Mouse (Mus musculus): ENCODE data around the gene Jmjd4. TPM values are rescaled to one million over a fixed set of nuclear protein-coding genes. Genes with fewer than 3 reads are reported as not detected.

The Jmjd4 gene
- total RNA-seq, 2 experiments from 2014 or later: 11.5 to 13.3 TPM

DNA sequence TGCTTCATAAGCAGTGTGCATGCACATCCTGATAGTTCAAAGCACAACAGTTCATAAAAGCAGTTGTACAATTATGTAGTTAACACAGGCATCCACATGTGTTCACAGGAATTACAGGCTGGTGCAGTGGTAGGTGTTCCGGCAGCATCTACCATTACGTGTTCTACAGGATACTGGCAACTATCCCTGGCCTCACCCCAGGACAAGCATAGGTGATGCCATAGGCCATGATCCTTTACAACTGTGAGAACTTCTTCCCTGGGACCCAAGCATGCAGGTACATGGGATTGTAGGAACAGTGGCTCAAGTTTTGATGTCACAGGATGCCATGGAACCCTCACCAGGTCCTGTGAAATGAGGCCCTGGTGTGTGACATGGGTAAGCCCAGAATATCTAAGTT, 10.6 kb downstream of the Jmjd4 start:
- no peak for DNase-seq
- intact Hi-C loops (cut with DNase I): no loop called here

DNA sequence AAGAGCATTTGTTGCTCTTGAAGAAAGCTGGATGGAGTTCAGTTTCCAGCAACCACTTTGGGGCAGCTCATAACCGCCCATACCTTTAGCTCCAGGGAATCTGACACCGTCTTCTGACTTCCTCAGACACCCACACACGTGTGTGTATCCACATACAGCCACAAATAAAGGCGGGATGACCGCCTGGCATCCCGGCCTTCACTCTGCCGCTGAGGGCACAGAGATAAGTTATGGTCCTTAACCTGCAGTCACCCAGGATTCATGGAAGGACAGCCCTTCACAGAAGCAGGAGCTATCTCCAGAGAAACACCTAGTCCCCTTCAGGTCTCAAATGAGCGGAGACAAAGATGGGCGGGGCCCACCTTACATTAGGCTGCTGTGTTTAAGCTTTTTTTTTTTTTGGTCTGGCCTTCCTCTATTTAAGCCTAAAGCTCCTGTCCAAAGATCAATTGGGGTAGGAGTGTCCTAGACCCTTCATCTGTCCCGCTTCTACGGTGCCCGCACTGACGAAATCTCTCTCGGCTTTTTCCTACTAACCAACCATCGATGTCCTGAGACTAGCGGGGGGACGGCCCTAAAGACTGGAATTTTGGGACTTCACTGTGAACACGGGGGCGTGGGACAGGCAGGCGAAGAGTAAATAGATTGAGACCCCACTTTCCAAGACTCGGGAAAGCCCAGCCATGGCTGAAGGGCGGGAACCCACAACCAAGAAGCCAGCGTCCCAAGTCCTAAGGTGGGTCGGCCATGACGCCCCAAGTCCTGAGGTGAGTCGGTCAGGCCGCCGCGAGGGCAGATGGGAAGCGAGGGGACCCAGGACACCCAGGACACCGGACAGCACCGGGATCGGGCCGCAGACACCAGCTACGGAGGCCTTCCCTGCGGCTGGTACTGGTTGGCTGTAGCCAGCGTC, 21.8 kb downstream of the Jmjd4 start:
- intact Hi-C loops (cut with DNase I): no loop called here
- no peak for DNase-seq

DNA sequence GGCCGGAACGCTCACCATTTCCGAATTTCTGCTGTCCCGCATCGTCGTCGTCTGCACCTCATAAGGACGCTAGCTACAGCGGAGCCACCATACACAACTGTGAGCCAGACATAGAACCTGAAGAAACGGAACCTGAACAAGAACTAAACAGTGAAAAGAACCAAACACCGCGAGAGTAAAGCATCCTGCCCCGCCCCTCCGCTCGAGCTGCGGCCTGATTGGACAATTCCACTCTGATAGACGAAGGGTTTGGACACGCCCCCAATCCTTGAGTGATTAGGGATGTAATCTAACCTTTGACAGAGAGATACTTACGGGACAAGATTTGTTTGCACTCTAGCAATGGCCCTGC, 22.5 kb downstream of the Jmjd4 start, which contains the start of gene Zfp867:
Gene Zfp867, minus strand, starts transcription at position 149 of the 352 bp plus-strand sequence.
- intact Hi-C loops (cut with DNase I): no loop called here
- DNase-seq: peak; percentile 91 to 93

DNA sequence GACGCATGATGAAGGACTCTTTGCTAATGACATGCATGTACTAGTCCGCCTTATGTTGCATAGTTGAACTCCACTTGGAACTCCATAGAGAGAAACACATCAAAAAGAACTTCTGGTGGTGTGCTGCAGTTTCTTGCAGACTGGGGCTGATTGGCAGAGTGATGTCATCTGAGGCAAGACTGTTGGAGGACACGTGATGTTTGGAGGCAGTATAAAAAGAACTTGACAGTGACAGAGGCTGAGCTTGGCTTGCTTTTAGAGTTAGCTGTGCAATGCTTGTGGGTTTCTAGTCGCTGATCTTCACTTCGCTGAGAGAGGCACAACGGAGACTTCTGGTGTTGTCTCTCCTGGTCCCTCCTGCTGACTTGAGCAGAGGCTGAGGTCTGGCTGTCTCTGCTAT, 27.4 kb downstream of the Jmjd4 start:
- no peak for DNase-seq
- intact Hi-C loops (cut with DNase I): no loop called here

DNA sequence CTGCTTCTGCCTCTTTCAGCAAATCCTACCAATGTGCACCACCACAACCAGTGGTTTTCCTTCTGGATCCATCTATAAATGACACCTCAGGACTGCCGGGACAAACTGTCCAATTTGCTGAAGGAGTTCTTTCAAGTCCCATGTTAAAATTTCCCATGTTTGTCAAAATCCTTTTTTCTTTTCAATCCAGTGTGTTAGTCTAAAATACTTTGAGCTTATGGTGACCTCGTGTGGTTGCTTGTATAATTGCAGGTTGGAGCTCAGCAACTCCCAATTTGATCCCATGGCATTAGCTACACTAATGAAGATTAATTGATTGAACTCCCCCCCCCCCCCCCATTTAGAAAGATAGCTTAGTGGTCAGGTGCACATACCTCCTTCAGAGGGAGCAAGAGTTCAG, 33.4 kb downstream of the Jmjd4 start:
- intact Hi-C loops (cut with DNase I): loop anchor here (1.0 to 5.0 kb wide), 3 partner anchors 175 to 251 kb away; no protein-coding TSS in a partner anchor
- peak; percentile 70 to 82 for DNase-seq

DNA sequence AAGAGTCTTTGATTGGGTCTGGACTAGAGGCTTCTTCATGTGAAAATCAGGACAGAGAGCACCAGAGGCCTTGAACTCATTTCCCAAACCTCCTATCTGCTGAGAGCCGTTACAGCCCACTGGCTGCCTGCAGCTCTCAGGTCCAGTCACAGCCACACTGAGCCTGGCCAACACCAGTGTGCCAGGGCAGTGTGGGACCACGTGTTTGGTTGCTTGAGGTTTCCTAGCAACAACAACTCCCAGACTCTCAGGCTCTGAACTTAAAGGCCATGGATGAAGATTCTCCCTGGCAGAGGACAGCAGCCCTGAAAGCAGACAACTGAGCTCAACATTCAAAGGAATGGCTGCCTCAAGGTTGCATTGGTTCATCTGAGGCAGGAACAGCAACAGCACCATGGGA, 35.8 kb downstream of the Jmjd4 start:
- DNase-seq: no peak
- intact Hi-C loops (cut with DNase I): no loop called here

DNA sequence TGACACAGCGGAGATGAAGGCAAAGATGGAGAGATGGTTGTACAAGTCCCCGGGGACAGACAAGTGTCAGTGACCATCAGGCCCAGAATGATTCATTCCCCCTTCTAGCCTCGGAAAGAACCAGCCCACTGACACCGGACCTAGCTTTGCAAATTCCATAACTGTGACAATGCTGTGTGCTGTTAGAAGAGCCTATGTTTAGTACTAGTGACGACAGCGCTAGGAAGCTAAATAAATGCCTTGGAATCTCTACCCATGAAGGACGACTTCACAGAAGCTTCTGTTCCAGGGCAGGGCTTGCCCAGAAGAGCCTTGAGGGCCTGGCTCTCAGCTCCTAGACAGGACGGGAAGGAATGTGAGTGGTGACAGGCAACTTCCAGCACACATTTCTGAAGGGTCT, 36.4 kb downstream of the Jmjd4 start:
- no peak for DNase-seq

DNA sequence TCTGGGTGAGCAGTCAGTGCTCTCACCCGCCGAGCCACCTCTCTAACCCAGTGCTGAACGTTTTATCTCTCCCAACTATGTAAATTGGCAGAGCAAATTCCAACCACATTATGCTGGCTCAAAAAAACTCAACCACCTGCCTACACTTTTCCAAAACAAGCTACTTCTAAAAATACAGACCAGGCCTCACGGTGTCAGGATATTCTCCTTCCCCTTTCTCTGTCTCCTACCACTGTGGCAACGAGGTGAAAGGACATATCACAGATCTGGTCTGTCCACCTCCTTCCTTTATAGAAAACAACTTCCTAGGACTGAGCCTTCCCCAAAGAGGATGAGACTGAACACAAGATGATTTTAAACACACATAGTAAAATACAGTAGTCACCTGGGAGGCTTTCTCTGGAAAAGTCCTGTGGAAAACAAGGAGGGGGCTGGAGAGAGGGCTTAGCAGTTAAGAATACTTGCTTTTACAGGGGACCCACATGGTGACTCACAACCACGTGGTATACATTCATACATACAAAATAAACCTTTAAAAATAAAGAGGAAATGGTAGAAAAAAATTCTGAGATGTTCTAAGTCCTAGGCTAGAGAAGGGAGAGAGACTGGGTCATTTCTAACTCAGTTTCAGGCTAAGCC, 46.9 kb downstream of the Jmjd4 start:
- intact Hi-C loops (cut with DNase I): no loop called here
- no peak for DNase-seq

More for the DNA sequence above, 36.4 kb downstream of the Jmjd4 start:
- intact Hi-C loops (cut with DNase I): no loop called here

DNA sequence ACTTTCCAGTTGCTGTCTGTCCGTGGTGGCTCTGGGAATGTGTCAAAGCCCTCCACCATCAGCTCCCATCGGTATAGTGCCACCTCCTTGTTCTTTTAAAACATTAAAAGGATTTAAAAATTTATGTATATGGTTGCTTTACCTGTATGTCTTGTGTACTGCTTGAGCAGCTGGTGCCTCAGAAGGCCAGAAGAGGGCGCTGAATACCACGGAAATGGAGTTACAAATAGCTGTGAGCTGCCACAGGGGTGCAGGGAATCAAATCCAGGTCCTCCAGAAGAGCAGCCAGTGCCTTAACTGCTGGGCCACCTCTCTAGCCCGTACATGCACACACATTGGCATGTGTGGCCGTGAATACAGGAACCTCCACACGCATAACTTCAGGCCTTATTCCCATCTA, 47.9 kb downstream of the Jmjd4 start:
- DNase-seq: no peak
- intact Hi-C loops (cut with DNase I): no loop called here

DNA sequence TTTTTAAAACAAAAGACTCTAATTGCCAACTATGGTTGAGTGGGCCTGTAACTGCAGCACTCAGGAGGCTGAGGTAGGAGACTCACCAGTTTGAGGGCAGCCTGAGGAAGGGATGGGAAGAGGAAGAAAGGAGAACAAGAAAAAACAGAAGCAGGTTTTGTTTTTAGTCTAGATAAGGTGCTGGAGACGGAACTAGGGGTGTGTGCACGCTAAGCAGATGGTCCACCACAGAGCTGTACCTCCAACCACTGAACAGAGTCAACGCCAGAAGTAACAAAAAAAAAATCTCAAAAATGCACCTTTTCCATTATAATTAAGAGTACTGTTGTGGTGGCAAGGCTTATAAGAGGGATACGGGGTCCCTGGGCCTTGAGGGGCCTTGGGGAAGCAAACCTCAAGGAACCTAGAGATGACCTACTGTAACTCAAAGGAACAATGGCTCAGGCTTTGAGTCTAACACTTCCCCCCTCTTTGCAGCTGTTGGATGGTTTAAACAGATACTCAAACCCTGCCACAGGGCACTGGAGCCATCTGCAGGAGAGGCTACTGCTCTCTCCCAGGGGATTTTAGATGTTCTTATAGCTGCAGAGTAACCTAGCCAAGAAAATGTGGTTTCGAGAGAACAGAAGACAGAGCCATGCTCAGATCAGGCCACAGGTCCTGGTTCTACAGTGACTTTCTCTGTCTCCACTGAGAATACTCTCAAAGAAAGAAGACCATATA, 52.3 kb downstream of the Jmjd4 start:
- intact Hi-C loops (cut with DNase I): no loop called here
- DNase-seq: no peak

DNA sequence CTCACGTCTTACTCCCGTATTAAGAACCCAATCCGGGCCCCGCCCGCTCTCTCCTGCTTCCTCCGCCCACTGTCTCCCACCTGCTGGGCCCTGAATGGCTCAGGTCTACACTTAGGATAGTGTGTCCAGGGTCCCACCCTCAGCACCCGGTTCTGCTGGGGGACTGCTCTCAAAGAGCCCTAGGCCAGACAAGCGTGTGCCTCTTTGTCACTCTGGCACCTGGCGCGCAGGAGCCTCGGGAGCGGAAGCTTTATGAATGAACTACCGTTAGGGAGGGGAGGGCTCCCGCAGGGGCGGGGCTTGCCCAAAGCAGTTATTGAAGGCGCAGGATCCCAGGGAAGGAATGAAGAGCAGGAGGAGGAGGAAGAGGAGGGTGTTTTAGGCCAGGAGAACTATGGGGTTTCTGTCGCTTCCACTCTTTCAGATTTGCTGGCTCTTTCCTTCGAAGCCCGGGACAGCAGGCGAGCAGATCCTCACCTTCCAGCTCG, 55.5 kb downstream of the Jmjd4 start:
- DNase-seq: peak; percentile 58 to 62
- intact Hi-C loops (cut with DNase I): no loop called here

DNA sequence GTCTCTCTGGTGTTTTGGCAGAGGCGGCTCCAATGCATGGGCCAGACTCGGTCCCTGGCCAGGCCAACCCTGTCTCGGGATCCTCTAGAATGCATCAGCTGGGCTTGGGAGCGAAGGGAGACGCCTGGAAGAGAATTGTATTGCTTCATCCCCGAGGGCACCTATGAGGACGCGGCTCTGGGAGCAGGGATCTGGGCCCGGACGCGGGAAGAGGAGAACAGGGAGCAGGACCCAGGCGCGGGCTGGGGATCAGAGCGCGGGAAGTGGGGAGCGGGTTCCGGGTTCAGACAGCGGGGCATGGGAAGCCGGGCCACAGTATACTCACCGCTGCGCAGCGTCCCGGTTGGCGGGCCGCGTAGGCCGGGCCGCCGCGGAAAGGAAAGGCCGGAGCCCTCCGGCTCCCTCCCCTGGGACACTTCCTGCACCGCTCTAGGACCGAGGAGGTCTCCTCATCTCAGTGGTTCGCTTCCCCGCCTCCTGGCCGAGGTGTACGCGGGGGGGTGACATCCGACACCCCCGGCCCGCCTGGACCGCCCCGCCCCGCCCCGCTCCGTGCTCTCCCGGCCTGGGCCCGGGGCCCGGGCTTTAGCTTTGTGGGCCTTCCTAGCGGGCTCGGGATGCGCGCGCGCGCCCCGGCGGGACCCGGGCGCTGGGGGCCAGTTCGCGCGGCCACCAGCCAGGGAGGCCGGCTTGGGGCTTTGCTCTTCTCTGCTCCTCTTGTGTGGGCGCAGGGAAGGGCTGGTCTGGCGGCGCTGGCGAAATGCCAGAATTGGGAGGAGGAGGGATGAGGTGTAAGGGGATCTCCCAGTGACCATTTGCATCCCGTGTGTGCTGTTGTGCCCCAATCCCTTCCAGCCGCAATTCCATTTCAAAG, 56.2 kb downstream of the Jmjd4 start:
- intact Hi-C loops (cut with DNase I): no loop called here

DNA sequence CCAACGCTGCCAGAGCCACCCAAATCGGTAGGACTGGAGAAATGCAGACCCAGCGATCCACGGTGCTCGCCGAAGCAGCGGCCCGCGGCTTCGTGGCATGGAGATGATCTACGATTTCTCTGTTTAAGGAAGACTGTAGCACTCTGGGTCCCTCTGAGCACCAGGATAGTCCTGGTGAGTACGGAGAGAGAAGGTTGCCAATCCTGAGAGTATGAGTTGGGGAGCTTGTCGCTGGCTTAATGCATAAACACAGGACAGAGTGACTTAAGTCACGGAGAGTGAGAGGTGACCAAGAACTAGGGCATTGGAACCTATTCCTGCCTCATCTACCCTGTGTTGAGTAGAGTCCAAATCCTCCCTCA, 56.8 kb downstream of the Jmjd4 start:
- intact Hi-C loops (cut with DNase I): no loop called here
- no peak for DNase-seq

More for the DNA sequence above, 56.2 kb downstream of the Jmjd4 start:
- DNase-seq: peak; percentile 93 to 94

Other genes starting within 250 kb of the Jmjd4 start
- gene Mrpl55, start 247.6 kb upstream of the Jmjd4 start, total RNA-seq (2021): 10 to 100 TPM; 86.9 to 88.0 TPM
- 10 to 100 TPM in 1 of 2 experiments, 1 to 10 TPM in 1; 9.4 to 12.3 TPM for gene 2310033P09Rik, start 241.7 kb upstream of the Jmjd4 start, total RNA-seq (2021)
- gene Arf1, start 221.8 kb upstream of the Jmjd4 start, total RNA-seq (2021): 100 to 1,000 TPM; 339 to 344 TPM
- gene Wnt3a, start 159.3 kb upstream of the Jmjd4 start, total RNA-seq (2021): not detected
- 1 to 10 TPM; 6.1 to 7.5 TPM for gene Wnt9a, start 143.1 kb upstream of the Jmjd4 start, total RNA-seq (2021)
- not detected for gene Prss38, start 74.4 kb upstream of the Jmjd4 start, total RNA-seq (2021)
- 10 to 100 TPM; 39.8 to 41.8 TPM for gene Snap47, start 1.1 kb downstream of the Jmjd4 start, total RNA-seq (2021)
- gene Zfp867, start 22.4 kb downstream of the Jmjd4 start, total RNA-seq (2021): 1 to 10 TPM; 6.0 to 6.5 TPM
- 10 to 100 TPM; 21.9 to 25.1 TPM for gene Zkscan17, start 76.7 kb downstream of the Jmjd4 start, total RNA-seq (2021)
- under 1 TPM; 0.19 to 0.64 TPM for gene Nlrp3, start 91.5 kb downstream of the Jmjd4 start, total RNA-seq (2021)
- gene Olfr222, start 126.2 kb downstream of the Jmjd4 start, total RNA-seq (2021): not detected
- not detected for gene Olfr223, start 143.2 kb downstream of the Jmjd4 start, total RNA-seq (2021)
- 100 to 1,000 TPM; 210 to 229 TPM for gene Mprip, start 211.3 kb downstream of the Jmjd4 start, total RNA-seq (2021)